8 mouse cellular contexts compared by ENCODE assay signal in the genomic region with DNA sequence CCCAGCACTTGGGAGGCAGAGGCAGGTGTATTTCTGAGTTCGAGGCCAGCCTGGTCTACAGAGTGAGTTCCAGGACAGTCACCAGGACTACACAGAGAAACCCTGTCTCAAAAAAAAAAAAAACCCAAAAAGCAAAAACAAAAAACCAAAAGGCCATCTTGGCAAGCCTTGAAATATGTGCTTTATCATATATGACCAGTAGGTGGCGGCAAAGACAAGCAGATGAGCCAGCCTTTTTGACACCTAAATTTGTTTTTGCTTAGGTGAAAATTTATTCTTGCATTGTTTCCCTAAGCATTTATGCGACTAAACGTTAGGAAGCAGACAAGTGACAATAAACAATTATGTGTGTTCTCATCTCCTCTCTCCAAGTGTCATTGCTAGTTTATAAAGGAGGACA. TPM values are rescaled to one million over a fixed set of nuclear protein-coding genes. Genes with fewer than 3 reads are reported as not detected.
DNase-seq lines count a peak whose midpoint lies in the region; TF ChIP-seq lines count a peak whose summit lies in the region.

No protein-coding gene starts in this region.

- H3K36me3 ChIP-seq in spleen, adult 2 months (ENCODE audit: control insufficient read depth, insufficient read depth, low read length), result no peaks in the 10 kb centered on the region

- TF ChIP-seq POLR2A in spleen, adult 2 months (IDR thresholded peaks at IDR 0.05; ENCODE audit: low read depth, low read length), result no peak

- under 1% methylated on average over 4 of the region's 4 CpGs for WGBS in spleen, adult 2 months

- H3K27me3 ChIP-seq in spleen, adult 2 months (ENCODE audit: control insufficient read depth, insufficient read depth, low read length), result no peaks in the 10 kb centered on the region

- H3K27ac ChIP-seq in spleen, adult 2 months (ENCODE audit: insufficient read depth, low read length), result peak overlapping the region; percentile 66; the same call in 1 of the 2 replicates
- H3K27ac ChIP-seq in left cerebral cortex, adult 2 months, result no peak overlapping the region

- peak; percentile 41 to 72 for DNase-seq in heart, adult 18-20 months
- no peak for DNase-seq in heart, adult 11 months
- peak; percentile 42 to 58 for DNase-seq in spleen, adult 2 months (ENCODE audit: low read depth in 1 of 2, low spot score in 2 of 2)
- no peak for DNase-seq in spleen, adult 12 weeks (ENCODE audit: low spot score)
- DNase-seq in cerebellum, postnatal 14 days, result peak; percentile 62 to 70
- DNase-seq in left cerebral cortex, adult 2 months (ENCODE audit: extremely low spot score in 1 of 2, low spot score in 2 of 2), result peak in 1 of 2 experiments; percentile 36
- DNase-seq in skeletal muscle tissue, adult 2 months (ENCODE audit: low read depth, low spot score), result peak; percentile 40
- DNase-seq in gastrocnemius, postnatal 36 days, result no peak

- peaks cover 13% of the 10 kb centered on the region for H3K4me1 ChIP-seq in spleen, adult 2 months (ENCODE audit: control insufficient read depth, insufficient read depth, insufficient read length)

- peak; percentile 28; the same call in 1 of the 2 replicates for TF ChIP-seq CTCF in spleen, adult 2 months (IDR thresholded peaks at IDR 0.05; ENCODE audit: extremely low read depth, insufficient read depth, insufficient read length, insufficient replicate concordance)
- TF ChIP-seq CTCF in left cerebral cortex, adult 2 months (IDR thresholded peaks at IDR 0.05), result peak; percentile 90

- intact Hi-C loops in left cerebral cortex, adult 2 months (cut with DNase I), result loop anchor here (1.0 to 5.0 kb wide), 3 partner anchors 106 to 276 kb away; no protein-coding TSS in a partner anchor
- intact Hi-C loops in gastrocnemius, postnatal 36 days (cut with DNase I), result loop anchor here (1.0 to 2.0 kb wide), 2 partner anchors 70 to 106 kb away; no protein-coding TSS in a partner anchor

- no peak overlapping the region for H3K4me3 ChIP-seq in spleen, adult 2 months (ENCODE audit: extremely low read depth, insufficient read depth, insufficient read length)
- H3K4me3 ChIP-seq in left cerebral cortex, adult 2 months, result no peak overlapping the region

RNA-seq across cellular contexts. Expression of gene Larp1, which starts 57.9 kb away (rescaled TPM):
- total RNA-seq in heart, adult 18-20 months (2021), result 10 to 100 TPM; 57.8 to 59.9 TPM
- polyA plus RNA-seq in spleen, adult 2 months (2012; rRNA removed), result 26.3 and 31.5 TPM in 2 replicates
- 10 to 100 TPM; 91.9 to 97.7 TPM for total RNA-seq in left cerebral cortex, adult 2 months (2021)
- total RNA-seq in gastrocnemius, postnatal 36 days (2021), result 10 to 100 TPM; 81.7 to 82.8 TPM

Comparison
In these comparisons a context has a peak if more than half of its experiments do, and no peak if none do; other contexts are left out.
1. DNase-seq: peak in heart, adult 18-20 months (2 of 2), spleen, adult 2 months (2 of 2), cerebellum, postnatal 14 days (2 of 2) and skeletal muscle tissue, adult 2 months (single experiment); none in heart, adult 11 months (single experiment), spleen, adult 12 weeks (single experiment) and gastrocnemius, postnatal 36 days (0 of 2).